Mouse (Mus musculus): ENCODE measurements at regions not wholly inside any gene's neighbourhood (a gene's known extent, or its start where the extent isn't known, plus 50 kb on each side); places are given as distances from the start of the nearest gene placed in this dataset.

- no peaks in the 10 kb centered on the region for H3K4me1 ChIP-seq (ENCODE audit: insufficient read depth, low read depth, low read length)
- peak; percentile 11 for DNase-seq (ENCODE audit: low spot score)
- ATAC-seq: no peak
- no peak overlapping the region for H3K9ac ChIP-seq (replicated peaks; ENCODE audit: low read depth)
- H3K9me3 ChIP-seq (ENCODE audit: low read length): no peaks in the 10 kb centered on the region
- no peaks in the 10 kb centered on the region for H3K36me3 ChIP-seq (ENCODE audit: insufficient read depth, low read length)
- 36% methylated on average over 3 of the region's 3 CpGs for WGBS
- no peak overlapping the region for H3K4me3 ChIP-seq (ENCODE audit: low read depth, low read length)
- H3K27me3 ChIP-seq (replicated peaks; ENCODE audit: insufficient read depth, low read length): no peaks in the 10 kb centered on the region
- no peak overlapping the region for H3K4me2 ChIP-seq (replicated peaks; ENCODE audit: low read depth, low read length)
- H3K27ac ChIP-seq (ENCODE audit: low read length): no peak overlapping the region
- TF ChIP-seq EP300 (IDR thresholded peaks at IDR 0.05) (no peak), CTCF (IDR thresholded peaks at IDR 0.05) (no peak)
Measured at GRCm38 (mm10) chr9:68366973-68367372, 286.6 kb upstream of the Rora start.

GRCm38 (mm10) chr9:68367556-68367955, 286.0 kb upstream of the Rora start:
- H3K4me3 ChIP-seq (ENCODE audit: low read depth, low read length): no peak overlapping the region
- DNase-seq (ENCODE audit: low spot score) (no peak), ATAC-seq (no peak)
- H3K4me1 ChIP-seq (ENCODE audit: insufficient read depth, low read depth, low read length): no peaks in the 10 kb centered on the region
- no peak overlapping the region for H3K9ac ChIP-seq (replicated peaks; ENCODE audit: low read depth)
- H3K4me2 ChIP-seq (replicated peaks; ENCODE audit: low read depth, low read length): no peak overlapping the region
- H3K27me3 ChIP-seq (replicated peaks; ENCODE audit: insufficient read depth, low read length): no peaks in the 10 kb centered on the region
- no peak overlapping the region for H3K27ac ChIP-seq (ENCODE audit: low read length)
- WGBS: 75% methylated on average over 4 of the region's 4 CpGs
- no peaks in the 10 kb centered on the region for H3K9me3 ChIP-seq (ENCODE audit: low read length)
- TF ChIP-seq EP300 (IDR thresholded peaks at IDR 0.05) (no peak), CTCF (IDR thresholded peaks at IDR 0.05) (no peak)
- no peaks in the 10 kb centered on the region for H3K36me3 ChIP-seq (ENCODE audit: insufficient read depth, low read length)

- no peaks in the 10 kb centered on the region for H3K9me3 ChIP-seq (ENCODE audit: low read length)
- H3K4me3 ChIP-seq (ENCODE audit: low read depth, low read length): no peak overlapping the region
- TF ChIP-seq CTCF (IDR thresholded peaks at IDR 0.05): no peak
- TF ChIP-seq EP300 (IDR thresholded peaks at IDR 0.05): no peak
- H3K9ac ChIP-seq (replicated peaks; ENCODE audit: low read depth): no peak overlapping the region
- no peak overlapping the region for H3K27ac ChIP-seq (ENCODE audit: low read length)
- no peaks in the 10 kb centered on the region for H3K36me3 ChIP-seq (ENCODE audit: insufficient read depth, low read length)
- 82% methylated on average over 4 of the region's 4 CpGs for WGBS
- DNase-seq (ENCODE audit: low spot score): no peak
- H3K4me1 ChIP-seq (ENCODE audit: insufficient read depth, low read depth, low read length): no peaks in the 10 kb centered on the region
- no peak overlapping the region for H3K4me2 ChIP-seq (replicated peaks; ENCODE audit: low read depth, low read length)
- H3K27me3 ChIP-seq (replicated peaks; ENCODE audit: insufficient read depth, low read length): no peaks in the 10 kb centered on the region
- ATAC-seq: no peak
Measured at GRCm38 (mm10) chr9:68372726-68373125, 280.9 kb upstream of the Rora start.

GRCm38 (mm10) chr9:68376222-68376621, 277.4 kb upstream of the Rora start:
- Histone ChIP-seq H3K9ac (replicated peaks; ENCODE audit: low read depth) (no peak overlapping the region), H3K4me3 (ENCODE audit: low read depth, low read length) (no peak overlapping the region), H3K27me3 (replicated peaks; ENCODE audit: insufficient read depth, low read length) (no peaks in the 10 kb centered on the region), H3K9me3 (ENCODE audit: low read length) (no peaks in the 10 kb centered on the region), H3K27ac (ENCODE audit: low read length) (no peak overlapping the region), H3K36me3 (ENCODE audit: insufficient read depth, low read length) (no peaks in the 10 kb centered on the region), H3K4me1 (ENCODE audit: insufficient read depth, low read depth, low read length) (no peaks in the 10 kb centered on the region), H3K4me2 (replicated peaks; ENCODE audit: low read depth, low read length) (no peak overlapping the region)
- no peak for TF ChIP-seq EP300 (IDR thresholded peaks at IDR 0.05)
- TF ChIP-seq CTCF (IDR thresholded peaks at IDR 0.05): no peak
- no peak for ATAC-seq
- WGBS: 61% methylated on average over 1 of the region's 1 CpGs
- DNase-seq (ENCODE audit: low spot score): no peak

GRCm38 (mm10) chr9:68381871-68382270, 271.7 kb upstream of the Rora start:
- 79% methylated on average over 6 of the region's 6 CpGs for WGBS
- DNase-seq (ENCODE audit: low spot score): no peak

GRCm38 (mm10) chr9:68400930-68401329, 252.7 kb upstream of the Rora start:
- Histone ChIP-seq H3K27me3 (replicated peaks; ENCODE audit: insufficient read depth, low read length) (no peaks in the 10 kb centered on the region), H3K27ac (ENCODE audit: low read length) (no peak overlapping the region), H3K4me3 (ENCODE audit: low read depth, low read length) (no peak overlapping the region), H3K9ac (replicated peaks; ENCODE audit: low read depth) (no peak overlapping the region), H3K4me1 (ENCODE audit: insufficient read depth, low read depth, low read length) (no peaks in the 10 kb centered on the region), H3K36me3 (ENCODE audit: insufficient read depth, low read length) (no peaks in the 10 kb centered on the region), H3K9me3 (ENCODE audit: low read length) (no peaks in the 10 kb centered on the region), H3K4me2 (replicated peaks; ENCODE audit: low read depth, low read length) (no peak overlapping the region)
- ATAC-seq (no peak), DNase-seq (ENCODE audit: low spot score) (no peak)
- TF ChIP-seq EP300 (IDR thresholded peaks at IDR 0.05) (no peak), CTCF (IDR thresholded peaks at IDR 0.05) (no peak)
- 57% methylated on average over 4 of the region's 4 CpGs for WGBS

More at GRCm38 (mm10) chr9:68381871-68382270, 271.7 kb upstream of the Rora start:
- Histone ChIP-seq H3K27me3 (replicated peaks; ENCODE audit: insufficient read depth, low read length) (no peaks in the 10 kb centered on the region), H3K9me3 (ENCODE audit: low read length) (no peaks in the 10 kb centered on the region), H3K9ac (replicated peaks; ENCODE audit: low read depth) (no peak overlapping the region), H3K4me3 (ENCODE audit: low read depth, low read length) (no peak overlapping the region), H3K4me2 (replicated peaks; ENCODE audit: low read depth, low read length) (no peak overlapping the region), H3K4me1 (ENCODE audit: insufficient read depth, low read depth, low read length) (no peaks in the 10 kb centered on the region), H3K27ac (ENCODE audit: low read length) (no peak overlapping the region), H3K36me3 (ENCODE audit: insufficient read depth, low read length) (no peaks in the 10 kb centered on the region)
- no peak for ATAC-seq
- TF ChIP-seq CTCF (IDR thresholded peaks at IDR 0.05) (peak; percentile 49), EP300 (IDR thresholded peaks at IDR 0.05) (no peak)

Data from lung, postnatal 0 days (tissue).